Mouse (Mus musculus): ENCODE measurements around the gene Capn2.

DNA sequence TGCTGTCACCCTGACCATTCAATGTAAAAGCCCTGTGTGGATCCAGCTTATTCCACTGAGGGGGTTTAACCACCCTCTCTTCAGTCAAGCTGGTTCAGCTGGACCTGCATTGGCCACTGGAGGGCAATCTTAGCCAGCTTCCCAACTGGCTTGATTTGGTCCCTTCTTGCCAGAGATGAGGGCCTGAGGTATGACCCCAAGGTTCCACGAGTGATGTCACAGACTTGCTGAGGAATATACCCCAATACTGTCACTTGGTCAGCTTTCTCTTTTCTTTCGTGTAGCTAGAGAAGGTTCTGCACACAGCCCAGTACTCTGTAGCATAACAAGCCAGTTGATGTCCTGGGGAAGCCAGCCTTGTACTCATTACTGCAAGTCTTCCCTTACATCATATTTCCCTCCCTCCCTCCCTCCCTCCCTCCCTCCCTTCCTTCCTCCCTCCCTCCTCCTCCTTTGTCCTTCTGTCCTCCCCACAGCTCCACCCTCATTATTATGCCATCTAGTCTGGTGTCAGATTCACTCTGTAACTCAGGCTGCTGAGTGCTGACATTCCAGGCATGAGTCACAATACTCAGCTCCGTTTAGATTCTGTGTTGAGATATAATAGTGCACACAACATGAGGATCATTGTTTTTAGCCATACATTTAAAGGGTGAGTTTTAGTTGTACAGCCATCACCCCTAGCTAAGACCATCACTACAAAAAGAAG is 43.1 kb upstream of the Capn2 start:
- TF ChIP-seq GATA1 (IDR thresholded peaks at IDR 0.05; ENCODE audit: borderline replicate concordance, low read length), result no peak
- TF ChIP-seq FLI1 (IDR thresholded peaks at IDR 0.05; ENCODE audit: low read length), result no peak
